Mouse (Mus musculus) left cerebral cortex, adult 11 months (tissue): Measurements from ENCODE around the gene Vrk3.

Experiments used
- DNase-seq: peaks from one replicate; pipeline ENCODE4 v3.0.0; 2022; ENCODE audit warnings: low spot score

The Vrk3 gene

DNA sequence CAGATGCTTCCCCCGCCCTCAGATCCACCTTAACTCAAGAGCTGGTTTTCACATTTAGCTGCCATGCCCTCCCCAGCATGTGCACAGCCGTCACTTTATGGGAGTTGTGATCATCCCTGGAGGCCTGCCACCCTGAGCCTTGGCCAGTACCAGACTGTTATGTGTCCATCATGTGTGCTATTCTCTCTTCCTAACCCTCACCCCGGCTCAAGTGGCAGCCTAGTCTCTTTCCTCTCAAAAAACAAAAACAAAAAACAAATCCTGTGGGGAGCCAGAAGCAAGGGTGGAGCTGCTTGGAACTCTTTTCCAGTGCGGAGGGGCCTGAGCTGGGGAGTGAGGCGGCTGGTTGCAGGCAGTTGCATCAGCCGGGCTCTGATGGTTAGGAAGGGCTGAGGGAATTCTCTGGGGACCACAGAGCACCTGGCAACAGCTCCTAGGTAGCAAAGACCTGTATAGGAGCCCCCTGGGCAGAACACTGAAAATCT is 70.6 kb downstream of the Vrk3 start:
- no peak for DNase-seq

DNA sequence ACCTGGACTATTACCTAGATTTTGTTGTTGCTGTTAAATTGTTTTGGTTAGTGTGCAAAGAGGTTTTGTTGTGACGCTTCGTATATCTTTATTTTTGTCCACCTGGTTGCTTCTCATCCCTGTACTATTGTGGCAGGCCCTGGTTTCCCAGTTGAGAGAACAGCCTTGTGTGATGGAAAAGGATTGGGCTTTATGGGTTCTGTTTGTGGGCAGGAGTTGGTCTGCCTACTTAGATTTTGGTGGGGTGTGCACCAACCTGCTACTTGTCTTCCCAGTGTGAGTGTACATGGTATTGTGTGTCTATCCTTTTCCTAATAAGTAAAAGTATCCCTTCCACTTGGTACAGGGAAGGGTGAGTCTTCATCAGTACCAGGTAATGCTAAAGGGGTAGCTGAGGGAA is 71.2 kb downstream of the Vrk3 start:
- no peak for DNase-seq

DNA sequence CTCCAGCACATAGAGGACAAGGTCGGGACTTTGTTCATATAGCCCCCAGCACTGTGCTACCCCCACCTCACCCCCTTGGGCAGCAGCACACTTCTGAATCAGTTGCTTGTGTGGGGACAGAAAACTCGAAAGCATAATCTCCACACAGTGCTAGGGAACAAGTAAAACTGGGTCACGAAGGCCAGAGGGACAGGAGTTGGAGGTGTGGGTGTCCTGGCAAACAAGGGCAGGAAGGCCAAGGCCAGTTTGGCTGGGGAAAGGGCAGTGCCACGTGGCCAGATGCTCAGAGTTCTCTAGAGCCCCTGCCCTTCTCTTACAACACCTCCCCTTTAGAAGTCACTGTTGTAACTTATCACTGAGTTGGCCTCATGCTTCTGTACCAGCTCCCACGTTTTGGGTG is 71.7 kb downstream of the Vrk3 start:
- DNase-seq, result no peak

DNA sequence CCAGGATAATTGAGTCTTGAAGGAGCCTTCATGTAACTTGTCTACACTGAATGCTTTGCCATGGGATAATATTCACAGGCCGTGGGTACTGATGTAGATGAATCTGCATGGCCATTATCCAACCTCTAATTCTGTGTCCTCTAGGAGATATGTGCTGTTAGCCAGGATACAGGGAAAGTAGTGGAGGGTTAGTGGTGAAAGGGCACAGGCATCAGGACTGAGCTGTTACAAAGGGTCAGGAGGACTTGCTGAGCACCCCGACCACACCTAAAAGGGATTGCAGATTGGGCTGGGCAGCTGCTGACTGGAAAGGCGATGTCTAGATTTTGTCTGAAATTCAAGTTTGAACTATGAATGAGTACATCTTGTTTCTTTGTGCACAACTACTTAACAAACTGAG is 72.3 kb downstream of the Vrk3 start:
- DNase-seq, result no peak

DNA sequence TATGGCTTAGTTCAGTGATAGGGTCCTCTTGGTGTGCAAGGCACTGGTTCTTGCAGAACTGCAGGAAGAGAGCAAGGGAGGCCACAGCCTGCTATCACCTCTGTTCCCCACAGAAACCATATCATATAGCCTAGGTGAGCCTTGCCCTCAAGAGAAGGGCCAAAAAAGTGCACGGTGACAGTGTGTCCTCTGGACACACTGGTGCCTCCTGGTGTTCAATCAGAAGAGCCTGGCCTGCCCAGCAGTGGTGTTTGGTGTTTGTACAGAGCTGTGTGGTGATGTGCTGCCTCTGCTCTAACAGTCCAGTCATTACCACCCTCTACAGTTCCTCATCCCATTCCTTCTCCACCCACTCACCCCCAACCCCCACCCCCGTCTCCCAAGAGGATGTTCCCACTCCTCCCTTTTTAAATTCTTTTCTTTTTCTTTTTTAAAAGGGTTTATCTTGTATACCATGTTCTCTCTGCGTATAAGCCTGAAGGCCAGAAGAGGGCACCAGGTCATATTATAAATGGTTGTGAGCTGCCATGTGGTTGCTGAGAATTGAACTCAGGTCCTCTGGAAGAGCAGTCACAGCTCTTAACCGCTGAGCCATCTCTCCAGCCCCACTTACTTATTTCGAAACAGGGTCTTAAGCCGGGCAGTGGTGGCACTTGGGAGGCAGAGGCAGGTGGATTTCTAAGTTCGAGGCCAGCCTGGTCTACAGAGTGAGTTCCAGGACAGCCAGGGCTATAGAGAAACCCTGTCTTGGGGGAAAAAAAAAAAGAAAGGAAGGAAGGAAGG is 73.6 kb downstream of the Vrk3 start:
- no peak for DNase-seq

DNA sequence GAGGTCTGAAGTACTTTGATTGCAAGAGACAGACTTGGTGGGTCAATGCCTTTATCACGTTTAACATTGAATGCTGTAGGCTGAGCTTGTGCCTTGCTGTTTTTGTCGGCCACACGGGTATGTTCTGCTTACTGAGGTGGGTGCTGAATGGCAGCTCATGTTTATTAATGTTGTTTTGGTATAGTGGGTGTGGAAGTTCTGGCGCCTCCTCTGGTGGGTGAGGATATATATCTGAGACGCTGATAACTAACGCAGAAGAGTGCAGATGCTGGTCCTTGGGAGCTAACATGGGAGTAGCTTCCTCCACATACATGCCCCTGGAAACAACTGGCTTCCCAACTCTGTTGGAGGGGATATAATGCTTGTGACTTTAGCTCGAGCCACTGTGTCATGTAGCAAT is 75.2 kb downstream of the Vrk3 start:
- no peak for DNase-seq

DNA sequence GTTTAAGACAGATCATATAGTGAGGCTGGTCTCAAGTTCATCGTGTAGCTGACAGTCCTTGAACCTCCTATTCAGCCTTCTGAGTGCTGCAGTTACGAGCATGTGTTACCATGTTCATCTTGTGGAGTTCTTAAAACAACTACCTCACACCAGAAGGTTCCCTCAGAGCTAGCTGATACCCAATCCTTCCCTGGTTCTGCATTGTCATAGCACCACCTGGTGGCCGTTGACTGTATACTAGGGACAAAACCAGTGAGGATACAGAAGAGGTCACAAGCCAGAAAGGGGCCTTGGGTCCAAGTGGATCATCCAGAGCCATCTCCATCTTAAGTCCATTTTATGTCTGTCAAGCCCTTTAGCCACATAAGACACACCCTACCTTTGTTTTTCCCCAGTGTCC is 76.7 kb downstream of the Vrk3 start:
- DNase-seq, result no peak

DNA sequence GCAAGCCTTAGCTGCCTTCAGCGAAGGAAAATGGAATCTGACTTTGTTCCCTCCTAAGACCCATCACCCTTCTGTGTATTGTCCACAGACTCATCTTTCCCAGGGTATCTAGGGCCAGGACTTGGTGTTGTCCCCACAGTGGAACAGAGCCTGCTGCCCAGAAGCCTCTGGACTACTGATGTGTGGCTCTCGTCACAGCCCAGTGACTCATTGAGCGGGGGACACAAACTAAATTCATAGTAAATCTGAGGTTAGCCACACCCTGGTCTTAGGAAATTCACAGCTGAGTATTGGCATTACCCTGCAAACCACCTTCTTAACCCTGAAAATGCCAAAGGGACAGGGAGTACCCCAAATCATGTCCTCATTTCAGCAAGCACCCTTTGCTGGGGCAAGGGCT is 78.6 kb downstream of the Vrk3 start:
- no peak for DNase-seq
